Mouse (Mus musculus) spleen, adult 2 months (tissue): ENCODE results near the gene Rab3il1. TPM values are rescaled to one million over a fixed set of nuclear protein-coding genes. Genes with fewer than 3 reads are reported as not detected.

ENCODE experiments used
- DNase-seq, 2 experiments: peaks; one replicate each; pipeline versions ENCODE4 v3.0.0 to v3.0.0-alpha.2; 2012 to 2021; ENCODE audit warnings: low spot score in 2 of 2, low read depth in 1 of 2
- H3K27ac ChIP-seq: fragments of 200-500 bp; 2 replicates; pipeline ENCODE4 v1.5.1; 2012; ENCODE audit warnings: low read length, inconsistent platforms; ENCODE audit not compliant: insufficient read depth
- H3K27me3 ChIP-seq: fragments of 200-500 bp; 2 replicates; pipeline ENCODE4 v1.6.1; 2012; ENCODE audit warnings: mild to moderate bottlenecking, moderate library complexity, low read length, inconsistent platforms; ENCODE audit not compliant: control insufficient read depth, insufficient read depth
- H3K36me3 ChIP-seq: fragments of 200-500 bp; 2 replicates; pipeline ENCODE4 v1.6.1; 2012; ENCODE audit warnings: mild to moderate bottlenecking, low read length, inconsistent platforms; ENCODE audit not compliant: control insufficient read depth, insufficient read depth
- H3K4me1 ChIP-seq: fragments of 200-500 bp; 2 replicates; pipeline ENCODE4 v1.6.1; 2011; ENCODE audit warnings: inconsistent platforms; ENCODE audit not compliant: control insufficient read depth, insufficient read depth, insufficient read length
- H3K4me3 ChIP-seq: fragments of 200-500 bp; 2 replicates; pipeline ENCODE4 v1.5.1; 2011; ENCODE audit warnings: mild to moderate bottlenecking, inconsistent platforms; ENCODE audit not compliant: insufficient read depth, insufficient read length; ENCODE audit errors: extremely low read depth
- CTCF ChIP-seq: fragments of 200-500 bp; IDR thresholded peaks from 2 replicates; pipeline ENCODE4 v1.5.1; 2011; ENCODE audit warnings: mild to moderate bottlenecking, inconsistent platforms; ENCODE audit not compliant: insufficient read depth, insufficient read length, insufficient replicate concordance; ENCODE audit errors: extremely low read depth
- POLR2A ChIP-seq: fragments of 200-500 bp; IDR thresholded peaks from 2 replicates; pipeline ENCODE4 v1.6.1; 2011; ENCODE audit warnings: low read depth, low read length, inconsistent platforms
- WGBS: fragments of 180-500 bp; shearing (Covaris S2); methylation state at CpG from one replicate; pipeline ENCODE4 v1.1.7; 2018; 5-methylcytosine and 5-hydroxymethylcytosine counted together
- polyA plus RNA-seq: library from polyadenylated mRNA; depleted of rRNA; stranded (reverse); fragments of >200 nt; gene quantifications from 2 replicates; pipeline ENCODE4 v1.2.3, GENCODE M21; 2012

Rab3il1 gene
- polyA plus RNA-seq, 1 experiment: 73.5 TPM

DNA sequence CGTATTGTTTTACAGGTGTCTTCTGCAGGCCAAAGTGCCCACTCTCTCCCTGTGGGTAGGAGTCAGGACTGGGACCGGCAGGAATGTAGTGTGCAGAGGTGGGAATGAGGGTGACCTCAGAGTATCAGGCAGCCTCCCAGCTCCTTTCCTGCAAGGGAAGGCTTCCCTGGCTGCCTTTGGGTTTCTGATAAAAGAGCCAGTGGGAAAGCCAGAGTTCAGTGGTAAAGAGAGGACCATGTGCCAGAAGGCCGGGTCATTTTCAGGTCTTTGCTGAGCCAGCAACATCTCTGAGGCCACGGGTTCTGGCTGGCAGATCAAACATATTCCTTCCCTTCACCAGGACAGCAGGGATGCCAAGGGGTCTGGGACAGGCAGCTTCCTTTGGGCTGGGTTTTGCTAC, 44.9 kb downstream of the Rab3il1 start:
- no peaks in the 10 kb centered on the region for H3K36me3 ChIP-seq
- 69% methylated on average over 4 of the region's 4 CpGs for WGBS
- H3K27ac ChIP-seq: 0 out of 2 replicates have a peak overlapping the region, but pooled peaks have one; percentile 13
- peaks cover 22% of the 10 kb centered on the region for H3K4me1 ChIP-seq
- no peak for TF ChIP-seq CTCF
- no peak for TF ChIP-seq POLR2A
- H3K4me3 ChIP-seq: no peak overlapping the region
- H3K27me3 ChIP-seq: peaks cover 6% of the 10 kb centered on the region; the same call in 1 of the 2 replicates
- DNase-seq: no peak

DNA sequence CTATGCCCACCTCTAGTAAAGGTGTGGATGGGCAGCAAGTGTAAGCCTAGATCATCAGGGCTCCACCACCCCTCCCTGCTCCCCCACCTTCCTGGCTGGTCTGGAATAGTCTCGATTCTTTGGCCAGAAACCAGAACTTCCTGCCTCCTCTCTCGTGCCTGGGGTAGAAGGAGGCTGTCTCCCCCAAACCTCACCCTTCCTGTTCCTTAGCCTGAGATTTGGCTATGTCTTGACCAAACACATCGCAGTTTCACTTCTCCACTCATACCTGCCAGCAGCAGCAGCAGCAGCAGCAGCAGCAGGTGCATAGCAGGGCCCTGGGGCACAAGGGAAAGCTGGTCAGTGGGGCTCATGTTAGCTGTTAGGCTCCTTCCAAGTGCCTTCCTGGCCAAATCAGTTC, 45.5 kb downstream of the Rab3il1 start:
- peaks cover 18% of the 10 kb centered on the region; the same call in 1 of the 2 replicates for H3K4me1 ChIP-seq
- 0 out of 2 replicates have a peak overlapping the region, but pooled peaks have one; percentile 13 for H3K27ac ChIP-seq
- H3K4me3 ChIP-seq: no peak overlapping the region
- H3K36me3 ChIP-seq: no peaks in the 10 kb centered on the region
- peak; percentile 12 to 47 for DNase-seq
- WGBS: 6% methylated on average over 3 of the region's 3 CpGs
- TF ChIP-seq CTCF (no peak), POLR2A (no peak)
- no peaks in the 10 kb centered on the region for H3K27me3 ChIP-seq

DNA sequence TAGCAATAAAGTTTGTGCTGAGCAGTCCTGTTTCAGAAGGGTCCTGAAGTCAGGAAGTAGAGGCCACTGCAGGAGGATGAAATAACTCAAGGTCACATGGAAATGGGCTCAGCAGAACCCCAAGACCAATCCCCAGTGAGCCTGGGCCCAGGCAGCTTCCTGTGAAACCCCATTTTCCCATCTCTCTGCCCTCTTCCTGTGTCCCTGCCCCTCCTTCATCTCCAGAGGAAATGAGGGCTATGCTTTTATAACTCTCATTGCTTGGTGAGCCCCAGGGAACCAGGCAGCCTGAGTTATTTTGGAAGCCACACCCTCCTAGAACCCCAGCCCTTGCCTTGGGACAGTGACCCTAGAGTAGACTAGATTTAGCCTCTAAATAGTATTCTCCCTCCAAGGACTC, 48.1 kb downstream of the Rab3il1 start:
- Histone ChIP-seq H3K4me1 (peaks cover 13% of the 10 kb centered on the region; the same call in 1 of the 2 replicates), H3K4me3 (no peak overlapping the region), H3K27ac (no peak overlapping the region), H3K36me3 (no peaks in the 10 kb centered on the region), H3K27me3 (no peaks in the 10 kb centered on the region)
- no peak for DNase-seq
- TF ChIP-seq CTCF (no peak), POLR2A (no peak)

DNA sequence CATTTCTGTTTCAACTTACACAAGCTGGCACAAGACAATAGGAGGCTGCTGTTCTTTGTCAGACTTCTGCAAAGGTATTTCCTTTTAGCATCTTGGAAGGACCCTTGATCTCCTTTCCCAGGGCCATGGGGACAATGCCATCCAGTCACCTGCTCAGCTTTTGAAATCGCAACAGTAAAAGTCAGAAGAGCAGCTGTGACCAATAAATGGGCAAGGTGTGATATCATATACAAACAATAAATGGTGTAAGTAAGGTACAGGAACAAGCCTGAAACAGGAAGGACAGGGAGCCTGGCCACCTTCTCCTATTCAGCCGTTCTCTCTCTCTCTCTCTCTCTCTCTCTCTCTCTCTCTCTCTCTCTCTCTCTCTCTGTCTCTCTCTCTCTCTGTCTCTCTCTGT, 49.0 kb downstream of the Rab3il1 start:
- Histone ChIP-seq H3K4me1 (peaks cover 13% of the 10 kb centered on the region; the same call in 1 of the 2 replicates), H3K36me3 (no peaks in the 10 kb centered on the region), H3K27ac (no peak overlapping the region), H3K4me3 (no peak overlapping the region), H3K27me3 (no peaks in the 10 kb centered on the region)
- WGBS: 73% methylated on average over 2 of the region's 2 CpGs
- no peak for TF ChIP-seq CTCF
- no peak for DNase-seq

DNA sequence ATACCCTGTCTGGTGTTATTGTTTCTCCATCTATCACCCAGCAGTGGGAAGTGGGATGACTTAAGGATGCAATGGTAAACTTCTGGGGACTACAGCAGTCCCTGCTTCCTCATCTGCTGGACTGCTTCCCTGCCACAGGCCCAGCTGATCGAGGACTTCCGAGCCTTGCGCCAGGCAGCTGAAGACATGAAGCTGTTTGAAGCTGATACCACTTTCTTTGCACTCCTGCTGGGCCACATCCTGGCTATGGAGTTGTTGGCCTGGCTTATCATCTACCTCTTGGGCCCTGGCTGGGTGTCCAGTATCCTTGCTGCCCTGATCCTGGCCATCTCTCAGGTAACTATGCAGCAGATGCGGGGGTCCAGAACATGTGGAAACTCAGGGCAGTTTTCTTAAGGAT, 51.2 kb downstream of the Rab3il1 start:
- Histone ChIP-seq H3K4me1 (no peaks in the 10 kb centered on the region), H3K4me3 (no peak overlapping the region), H3K27ac (no peak overlapping the region), H3K27me3 (no peaks in the 10 kb centered on the region), H3K36me3 (no peaks in the 10 kb centered on the region)
- DNase-seq: no peak
- no peak for TF ChIP-seq POLR2A
- no peak for TF ChIP-seq CTCF
- 89% methylated on average over 4 of the region's 4 CpGs for WGBS

DNA sequence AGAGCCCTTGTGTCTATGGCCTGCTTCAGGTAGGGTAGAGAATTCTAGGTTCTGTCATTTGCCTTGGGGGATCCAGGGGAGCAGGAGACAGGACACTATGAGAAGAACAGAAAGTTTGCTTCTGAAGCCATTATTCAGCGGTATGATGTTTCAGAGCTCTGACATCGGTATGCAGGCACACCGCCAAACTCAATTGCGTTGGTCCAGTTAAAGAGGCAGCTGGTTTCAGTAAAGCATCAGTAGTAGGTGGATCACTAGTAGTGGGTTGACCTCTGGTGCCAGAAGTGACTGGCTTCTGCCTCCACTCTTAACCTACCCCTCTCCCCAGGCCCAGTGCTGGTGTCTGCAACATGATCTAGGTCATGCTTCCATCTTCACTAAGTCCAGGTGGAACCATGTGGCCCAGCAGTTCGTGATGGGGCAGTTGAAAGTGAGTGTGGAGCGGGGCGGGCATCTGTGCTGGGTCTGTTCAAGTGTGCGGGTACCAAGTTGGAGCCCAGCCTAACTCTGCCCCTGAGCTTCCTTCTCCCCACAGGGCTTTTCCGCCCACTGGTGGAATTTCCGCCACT, 52.3 kb downstream of the Rab3il1 start:
- H3K27me3 ChIP-seq: no peaks in the 10 kb centered on the region
- no peaks in the 10 kb centered on the region for H3K4me1 ChIP-seq
- TF ChIP-seq POLR2A (no peak), CTCF (no peak)
- H3K4me3 ChIP-seq: no peak overlapping the region
- DNase-seq: no peak
- H3K27ac ChIP-seq: no peak overlapping the region
- H3K36me3 ChIP-seq: no peaks in the 10 kb centered on the region
- 93% methylated on average over 10 of the region's 10 CpGs for WGBS

DNA sequence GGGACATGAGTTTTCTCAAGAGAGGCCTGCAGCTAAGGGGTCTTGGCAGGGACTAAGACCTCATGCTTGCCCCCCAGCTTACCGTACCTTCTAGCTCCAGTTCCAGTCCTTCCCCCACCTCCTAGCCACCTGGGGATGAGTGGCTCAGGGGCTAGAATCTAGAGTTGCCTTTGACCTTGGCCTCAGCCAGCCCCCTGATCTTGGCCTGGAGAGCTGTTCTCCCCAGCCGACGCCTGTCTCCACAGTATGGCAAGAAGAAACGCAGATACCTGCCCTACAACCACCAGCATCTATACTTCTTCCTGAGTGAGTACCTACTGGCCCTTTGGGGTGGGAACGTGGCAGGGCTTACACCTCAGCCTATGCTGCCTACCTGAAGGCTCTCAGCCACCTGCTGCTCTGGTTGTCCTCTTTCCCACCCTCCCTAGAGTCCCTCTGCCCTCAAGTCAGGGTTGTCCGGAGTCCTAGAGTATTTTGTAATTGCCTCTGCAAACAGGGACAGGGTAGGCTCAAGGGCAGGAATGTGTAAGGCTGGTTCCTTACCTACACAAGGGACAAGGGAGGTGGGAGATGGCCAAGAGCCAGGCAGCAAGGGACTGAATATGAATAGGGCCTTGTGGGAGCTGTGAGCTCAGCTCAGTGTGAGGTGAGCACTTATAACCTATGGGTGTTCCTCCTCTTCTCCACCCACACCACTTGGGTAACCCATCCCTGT, 53.0 kb downstream of the Rab3il1 start:
- Histone ChIP-seq H3K27ac (no peak overlapping the region), H3K4me3 (no peak overlapping the region), H3K36me3 (no peaks in the 10 kb centered on the region), H3K27me3 (no peaks in the 10 kb centered on the region), H3K4me1 (no peaks in the 10 kb centered on the region)
- TF ChIP-seq POLR2A (no peak), CTCF (no peak)
- 93% methylated on average over 6 of the region's 6 CpGs for WGBS
- DNase-seq: no peak
